Mouse (Mus musculus) forebrain, embryonic 16.5 days (tissue): Measurements from ENCODE around the gene Insl3. TPM values are rescaled to one million over a fixed set of nuclear protein-coding genes. Genes with fewer than 3 reads are reported as not detected.

ENCODE experiments used
- ATAC-seq: fragments of 200-750 bp; cut with Nextera tagmentation; 2 replicates; pipeline ENCODE4 v1.8.0; 2017; ENCODE audit warnings: mild to moderate bottlenecking, moderate library complexity
- H3K27ac ChIP-seq: fragments of 300-500 bp; sonication (generic); 2 replicates; pipeline ENCODE4 v1.5.1; 2014; ENCODE audit warnings: low read length, control low read depth
- H3K27me3 ChIP-seq: fragments of 300-500 bp; sonication (generic); replicated peaks from 2 replicates; pipeline ENCODE4 v1.6.1; 2014; ENCODE audit warnings: low read length; ENCODE audit not compliant: control insufficient read depth, insufficient read depth
- H3K36me3 ChIP-seq: fragments of 300-500 bp; sonication (generic); 2 replicates; pipeline ENCODE4 v1.6.1; 2014; ENCODE audit not compliant: control insufficient read depth, insufficient read depth
- H3K4me1 ChIP-seq: fragments of 300-500 bp; sonication (generic); replicated peaks from 2 replicates; pipeline ENCODE4 v1.6.1; 2014; ENCODE audit warnings: low read length; ENCODE audit not compliant: control insufficient read depth, insufficient read depth
- H3K4me2 ChIP-seq: fragments of 300-500 bp; sonication (generic); 2 replicates; pipeline ENCODE4 v1.6.1; 2014; ENCODE audit warnings: mild to moderate bottlenecking, low read length, control low read depth
- H3K4me3 ChIP-seq: fragments of 300-500 bp; sonication (generic); replicated peaks from 2 replicates; pipeline ENCODE4 v1.5.1; 2014; ENCODE audit warnings: mild to moderate bottlenecking, low read length, control low read depth
- H3K9ac ChIP-seq: fragments of 300-500 bp; sonication (generic); replicated peaks from 2 replicates; pipeline ENCODE4 v1.6.1; 2014; ENCODE audit warnings: low read depth, low read length, control low read depth
- H3K9me3 ChIP-seq: fragments of 300-500 bp; sonication (generic); 2 replicates; pipeline ENCODE4 v1.6.1; 2016; ENCODE audit warnings: low read length; ENCODE audit not compliant: control insufficient read depth
- WGBS: fragments of 180-500 bp; shearing (Covaris S2); extraction: QIAGEN DNeasy Blood & Tissue Kit; methylation state at CpG from one replicate; pipeline ENCODE4 v1.1.7; 2014; 5-methylcytosine and 5-hydroxymethylcytosine counted together
- polyA plus RNA-seq: library from polyadenylated mRNA; unstranded; fragments of >200 nt; fragmentation: Nextera tagmentation; extraction: Ambion mirVana; gene quantifications from 2 replicates; pipeline ENCODE4 v1.2.1, GENCODE M21; 2015

The Insl3 gene
- polyA plus RNA-seq, 1 experiment from 2014 or later: not detected

GRCm38 (mm10) chr8:71675456-71676019 lies 13.5 kb upstream of the Insl3 start:
- Histone ChIP-seq H3K9ac (no peak overlapping the region), H3K4me1 (peaks cover 24% of the 10 kb centered on the region), H3K4me3 (no peak overlapping the region; the same call in 1 of the 2 replicates), H3K4me2 (peak overlapping the region; percentile 76), H3K27me3 (peaks cover 26% of the 10 kb centered on the region), H3K36me3 (no peaks in the 10 kb centered on the region), H3K27ac (no peak overlapping the region), H3K9me3 (no peaks in the 10 kb centered on the region)
- WGBS: 30% methylated on average over 9 of the region's 9 CpGs
- no peak for ATAC-seq

- Histone ChIP-seq H3K27ac (peak within 1 kb of the TSS; percentile 42; the same call in 1 of the 2 replicates), H3K9me3 (no peaks in the 10 kb centered on the region), H3K36me3 (no peaks in the 10 kb centered on the region), H3K4me2 (peak within 1 kb of the TSS; percentile 76), H3K4me1 (peaks cover 24% of the 10 kb centered on the region), H3K4me3 (peak within 1 kb of the TSS; percentile 76), H3K27me3 (peaks cover 33% of the 10 kb centered on the region), H3K9ac (peak within 1 kb of the TSS; percentile 85)
- ATAC-seq: peak; percentile 56
- WGBS: 5% methylated on average over 30 of the region's 40 CpGs
Observed at GRCm38 (mm10) chr8:71676020-71676741, 12.8 kb upstream of the Insl3 start, which contains the start of gene Jak3. Gene Jak3, plus strand, starts transcription at chr8:71676296.

GRCm38 (mm10) chr8:71676803-71677202 lies 12.2 kb upstream of the Insl3 start:
- peaks cover 39% of the 10 kb centered on the region for H3K27me3 ChIP-seq
- no peaks in the 10 kb centered on the region for H3K9me3 ChIP-seq
- 55% methylated on average over 9 of the region's 9 CpGs for WGBS
- peak overlapping the region; percentile 76 for H3K4me2 ChIP-seq
- no peak overlapping the region for H3K9ac ChIP-seq
- H3K4me3 ChIP-seq: peak overlapping the region; percentile 76
- H3K4me1 ChIP-seq: peaks cover 24% of the 10 kb centered on the region
- H3K36me3 ChIP-seq: no peaks in the 10 kb centered on the region
- H3K27ac ChIP-seq: no peak overlapping the region
- no peak for ATAC-seq

GRCm38 (mm10) chr8:71677555-71677954 lies 11.5 kb upstream of the Insl3 start:
- no peaks in the 10 kb centered on the region for H3K36me3 ChIP-seq
- H3K9me3 ChIP-seq: no peaks in the 10 kb centered on the region
- H3K27me3 ChIP-seq: peaks cover 46% of the 10 kb centered on the region
- ATAC-seq: no peak
- no peak overlapping the region for H3K4me3 ChIP-seq
- peaks cover 17% of the 10 kb centered on the region for H3K4me1 ChIP-seq
- H3K27ac ChIP-seq: no peak overlapping the region
- H3K4me2 ChIP-seq: no peak overlapping the region
- no peak overlapping the region for H3K9ac ChIP-seq

- H3K4me3 ChIP-seq: no peak overlapping the region
- 55% methylated on average over 4 of the region's 4 CpGs for WGBS
- H3K4me1 ChIP-seq: peaks cover 14% of the 10 kb centered on the region
- H3K9me3 ChIP-seq: no peaks in the 10 kb centered on the region
- no peak overlapping the region for H3K27ac ChIP-seq
- ATAC-seq: no peak
- no peak overlapping the region for H3K4me2 ChIP-seq
- H3K36me3 ChIP-seq: no peaks in the 10 kb centered on the region
- H3K27me3 ChIP-seq: peaks cover 53% of the 10 kb centered on the region
- no peak overlapping the region for H3K9ac ChIP-seq
Observed at GRCm38 (mm10) chr8:71678216-71678615, 10.8 kb upstream of the Insl3 start.

GRCm38 (mm10) chr8:71679116-71679515 lies 9.9 kb upstream of the Insl3 start:
- 10% methylated on average over 16 of the region's 16 CpGs for WGBS

GRCm38 (mm10) chr8:71679550-71680168 lies 9.4 kb upstream of the Insl3 start:
- no peak overlapping the region for H3K27ac ChIP-seq
- under 1% methylated on average over 46 of the region's 46 CpGs for WGBS
- H3K9me3 ChIP-seq: no peaks in the 10 kb centered on the region
- H3K4me1 ChIP-seq: peaks cover 14% of the 10 kb centered on the region
- H3K36me3 ChIP-seq: no peaks in the 10 kb centered on the region
- ATAC-seq: no peak
- peak overlapping the region; percentile 32 for H3K9ac ChIP-seq
- H3K4me3 ChIP-seq: peak overlapping the region; percentile 24
- peak overlapping the region; percentile 42 for H3K4me2 ChIP-seq
- peaks cover 68% of the 10 kb centered on the region for H3K27me3 ChIP-seq

More at GRCm38 (mm10) chr8:71679116-71679515, 9.9 kb upstream of the Insl3 start:
- H3K4me2 ChIP-seq: peak overlapping the region; percentile 42
- H3K36me3 ChIP-seq: no peaks in the 10 kb centered on the region
- peaks cover 62% of the 10 kb centered on the region for H3K27me3 ChIP-seq
- peaks cover 14% of the 10 kb centered on the region for H3K4me1 ChIP-seq
- no peak for ATAC-seq
- no peak overlapping the region for H3K27ac ChIP-seq
- H3K9ac ChIP-seq: peak overlapping the region; percentile 32
- H3K9me3 ChIP-seq: no peaks in the 10 kb centered on the region
- peak overlapping the region; percentile 24 for H3K4me3 ChIP-seq

- H3K27ac ChIP-seq: no peak overlapping the region
- ATAC-seq: no peak
- no peaks in the 10 kb centered on the region for H3K36me3 ChIP-seq
- no peak overlapping the region for H3K4me3 ChIP-seq
- 3% methylated on average over 21 of the region's 21 CpGs for WGBS
- no peak overlapping the region for H3K4me2 ChIP-seq
- H3K9ac ChIP-seq: no peak overlapping the region
- H3K4me1 ChIP-seq: peaks cover 15% of the 10 kb centered on the region
- H3K27me3 ChIP-seq: peaks cover 76% of the 10 kb centered on the region
- H3K9me3 ChIP-seq: no peaks in the 10 kb centered on the region
Observed at GRCm38 (mm10) chr8:71680471-71680870, 8.5 kb upstream of the Insl3 start.

GRCm38 (mm10) chr8:71681369-71681915 lies 7.6 kb upstream of the Insl3 start:
- no peak overlapping the region for H3K9ac ChIP-seq
- H3K4me3 ChIP-seq: no peak overlapping the region
- H3K4me1 ChIP-seq: peaks cover 22% of the 10 kb centered on the region
- no peaks in the 10 kb centered on the region for H3K9me3 ChIP-seq
- H3K27me3 ChIP-seq: peaks cover 85% of the 10 kb centered on the region
- no peaks in the 10 kb centered on the region for H3K36me3 ChIP-seq
- no peak for ATAC-seq
- H3K27ac ChIP-seq: no peak overlapping the region
- H3K4me2 ChIP-seq: no peak overlapping the region
- 5% methylated on average over 18 of the region's 18 CpGs for WGBS
